Mouse (Mus musculus): ENCODE results near the gene Gm13285. TPM values are rescaled to one million over a fixed set of nuclear protein-coding genes. Genes with fewer than 3 reads are reported as not detected.
"Not testable (repeated sequence)": the region's sequence is repeated elsewhere in the genome, so short reads cannot be mapped to it uniquely, and the experiment has no call there.

Gm13285 gene
- polyA plus RNA-seq (2014; fragmentation: Nextera tagmentation; extraction: Ambion mirVana), result 1.3 TPM in 1 of 2 replicates, not detected in the other

DNA sequence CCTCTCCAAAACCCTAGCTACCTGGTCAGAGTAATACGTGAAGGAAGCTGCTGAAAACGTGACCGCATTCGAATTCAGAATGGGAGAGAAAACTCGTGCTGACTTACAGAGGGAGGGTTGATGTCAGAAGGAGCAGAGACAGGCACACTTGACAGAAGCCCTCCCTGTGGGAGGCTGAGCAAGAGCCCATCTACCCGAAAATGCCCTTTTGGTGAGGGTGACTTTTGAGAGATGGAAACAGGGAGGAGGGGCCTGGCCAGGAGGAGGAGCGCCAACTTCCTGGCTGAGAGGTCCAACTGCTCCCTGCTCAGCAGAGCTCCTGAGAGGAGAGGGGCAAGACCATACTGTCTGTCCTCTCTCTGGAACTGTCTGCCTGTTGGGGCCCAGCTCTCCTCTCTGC, at the start of gene Gm13285:
TSS of gene Gm13285 (plus strand) at position 301 of the 400 bp plus-strand sequence.
- H3K4me3 ChIP-seq (ENCODE audit: low read depth, low read length); H3K27me3 ChIP-seq (ENCODE audit: control insufficient read depth, insufficient read depth, low read length); ATAC-seq (replicated peaks; ENCODE audit: low FRiP score); H3K36me3 ChIP-seq (ENCODE audit: control insufficient read depth, insufficient read depth, low read length); H3K4me1 ChIP-seq (replicated peaks; ENCODE audit: control insufficient read depth, insufficient read depth, low read length); H3K9me3 ChIP-seq (ENCODE audit: control insufficient read depth, low read length); H3K9ac ChIP-seq (ENCODE audit: low read length); H3K27ac ChIP-seq (ENCODE audit: low read depth, low read length); DNase-seq (ENCODE audit: low spot score); H3K4me2 ChIP-seq (ENCODE audit: low read depth, low read length, severe bottlenecking): not testable (repeated sequence)
- WGBS, result 0% methylated on average over 3 of the region's 7 CpGs

- ATAC-seq (replicated peaks; ENCODE audit: low FRiP score), result no peak
Observed at GRCm38 (mm10) chr4:88749926-88750325, 49.5 kb upstream of the Gm13285 start.

DNA sequence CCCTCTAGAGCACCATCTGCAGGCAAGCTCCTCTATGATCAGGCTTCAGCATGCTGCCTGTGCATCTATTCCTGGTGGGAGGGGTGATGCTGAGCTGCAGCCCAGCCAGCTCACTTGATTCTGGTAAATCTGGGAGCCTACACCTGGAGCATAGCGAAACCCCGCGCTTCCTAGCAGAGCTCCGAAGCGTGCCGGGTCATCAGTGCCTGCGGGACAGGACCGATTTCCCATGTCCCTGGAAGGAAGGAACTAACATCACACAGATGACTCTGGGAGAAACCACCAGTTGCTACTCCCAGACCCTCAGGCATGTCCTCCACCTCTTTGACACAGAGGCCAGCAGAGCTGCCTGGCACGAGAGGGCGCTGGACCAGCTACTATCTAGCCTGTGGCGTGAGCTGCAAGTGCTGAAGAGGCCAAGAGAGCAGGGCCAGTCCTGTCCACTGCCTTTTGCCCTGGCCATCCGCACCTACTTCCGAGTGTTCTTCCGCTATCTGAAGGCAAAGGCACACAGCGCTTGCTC, 44.6 kb upstream of the Gm13285 start, which contains the start of gene Gm13271:
TSS of gene Gm13271 (plus strand) at position 51 of the 523 bp plus-strand sequence.
- not testable (repeated sequence) for H3K9me3 ChIP-seq (ENCODE audit: control insufficient read depth, low read length); H3K4me3 ChIP-seq (ENCODE audit: low read depth, low read length); ATAC-seq (replicated peaks; ENCODE audit: low FRiP score); H3K4me1 ChIP-seq (replicated peaks; ENCODE audit: control insufficient read depth, insufficient read depth, low read length); H3K4me2 ChIP-seq (ENCODE audit: low read depth, low read length, severe bottlenecking); H3K9ac ChIP-seq (ENCODE audit: low read length); DNase-seq (ENCODE audit: low spot score); H3K27me3 ChIP-seq (ENCODE audit: control insufficient read depth, insufficient read depth, low read length); H3K27ac ChIP-seq (ENCODE audit: low read depth, low read length); H3K36me3 ChIP-seq (ENCODE audit: control insufficient read depth, insufficient read depth, low read length)
- 70% methylated on average over 15 of the region's 15 CpGs for WGBS

More at GRCm38 (mm10) chr4:88749926-88750325, 49.5 kb upstream of the Gm13285 start:
- H3K4me3 ChIP-seq (ENCODE audit: low read depth, low read length), result no peak overlapping the region
- DNase-seq (ENCODE audit: low spot score), result no peak
- H3K9me3 ChIP-seq (ENCODE audit: control insufficient read depth, low read length), result no peaks in the 10 kb centered on the region
- H3K27me3 ChIP-seq (ENCODE audit: control insufficient read depth, insufficient read depth, low read length), result no peaks in the 10 kb centered on the region
- H3K4me1 ChIP-seq (replicated peaks; ENCODE audit: control insufficient read depth, insufficient read depth, low read length), result no peaks in the 10 kb centered on the region
- no peak overlapping the region for H3K9ac ChIP-seq (ENCODE audit: low read length)
- H3K27ac ChIP-seq (ENCODE audit: low read depth, low read length), result no peak overlapping the region
- no peaks in the 10 kb centered on the region for H3K36me3 ChIP-seq (ENCODE audit: control insufficient read depth, insufficient read depth, low read length)
- WGBS, result 70% methylated on average over 6 of the region's 6 CpGs
- H3K4me2 ChIP-seq (ENCODE audit: low read depth, low read length, severe bottlenecking), result no peak overlapping the region

GRCm38 (mm10) chr4:88756581-88757513, 42.6 kb upstream of the Gm13285 start:
- WGBS, result 12% methylated on average over 28 of the region's 31 CpGs
- Histone ChIP-seq H3K27ac (ENCODE audit: low read depth, low read length) (peak overlapping the region; percentile 41; the same call in 1 of the 2 replicates), H3K9ac (ENCODE audit: low read length) (peak overlapping the region; percentile 60), H3K4me2 (ENCODE audit: low read depth, low read length, severe bottlenecking) (peak overlapping the region; percentile 65), H3K4me3 (ENCODE audit: low read depth, low read length) (peak overlapping the region; percentile 35)
- H3K36me3 ChIP-seq (ENCODE audit: control insufficient read depth, insufficient read depth, low read length); H3K9me3 ChIP-seq (ENCODE audit: control insufficient read depth, low read length); H3K4me1 ChIP-seq (replicated peaks; ENCODE audit: control insufficient read depth, insufficient read depth, low read length); ATAC-seq (replicated peaks; ENCODE audit: low FRiP score); H3K27me3 ChIP-seq (ENCODE audit: control insufficient read depth, insufficient read depth, low read length): not testable (repeated sequence)
- DNase-seq (ENCODE audit: low spot score), result peak; percentile 56

GRCm38 (mm10) chr4:88757628-88758031, 41.8 kb upstream of the Gm13285 start:
- Histone ChIP-seq H3K4me3 (ENCODE audit: low read depth, low read length) (peak overlapping the region; percentile 35), H3K27ac (ENCODE audit: low read depth, low read length) (peak overlapping the region; percentile 41; the same call in 1 of the 2 replicates), H3K9ac (ENCODE audit: low read length) (peak overlapping the region; percentile 60), H3K4me2 (ENCODE audit: low read depth, low read length, severe bottlenecking) (peak overlapping the region; percentile 65)
- WGBS, result 0% methylated on average over 16 of the region's 21 CpGs
- not testable (repeated sequence) for H3K9me3 ChIP-seq (ENCODE audit: control insufficient read depth, low read length); H3K36me3 ChIP-seq (ENCODE audit: control insufficient read depth, insufficient read depth, low read length); H3K4me1 ChIP-seq (replicated peaks; ENCODE audit: control insufficient read depth, insufficient read depth, low read length); H3K27me3 ChIP-seq (ENCODE audit: control insufficient read depth, insufficient read depth, low read length)
- ATAC-seq (replicated peaks; ENCODE audit: low FRiP score) (peak; percentile 100), DNase-seq (ENCODE audit: low spot score) (peak; percentile 86)

DNA sequence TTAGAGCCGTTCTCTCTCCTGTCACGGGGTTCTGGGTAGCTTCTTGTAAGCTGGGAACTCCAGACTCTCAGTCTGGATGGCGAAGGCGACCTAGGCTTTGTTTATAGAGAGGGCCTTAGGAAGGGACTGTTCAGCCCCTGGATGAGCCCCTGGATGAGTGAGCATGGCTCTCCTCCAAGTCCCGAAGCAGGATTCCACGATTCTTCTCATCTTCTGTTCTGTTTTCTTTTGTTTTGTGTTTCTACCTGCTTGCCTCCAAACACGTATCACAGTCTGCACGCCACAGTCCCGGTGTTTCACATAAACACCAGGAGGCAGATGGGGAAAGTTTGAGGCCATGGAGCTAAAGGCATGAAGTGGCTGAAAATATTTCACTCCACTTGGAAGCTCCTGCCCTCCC, 40.7 kb upstream of the Gm13285 start:
- H3K9me3 ChIP-seq (ENCODE audit: control insufficient read depth, low read length); H3K36me3 ChIP-seq (ENCODE audit: control insufficient read depth, insufficient read depth, low read length); H3K4me3 ChIP-seq (ENCODE audit: low read depth, low read length); ATAC-seq (replicated peaks; ENCODE audit: low FRiP score); H3K4me1 ChIP-seq (replicated peaks; ENCODE audit: control insufficient read depth, insufficient read depth, low read length); H3K9ac ChIP-seq (ENCODE audit: low read length); H3K4me2 ChIP-seq (ENCODE audit: low read depth, low read length, severe bottlenecking); DNase-seq (ENCODE audit: low spot score); H3K27ac ChIP-seq (ENCODE audit: low read depth, low read length); H3K27me3 ChIP-seq (ENCODE audit: control insufficient read depth, insufficient read depth, low read length): not testable (repeated sequence)
- WGBS, result 85% methylated on average over 8 of the region's 9 CpGs

GRCm38 (mm10) chr4:88759610-88760268, 39.7 kb upstream of the Gm13285 start, which contains the start of gene Gm13283:
Gene Gm13283, plus strand, starts transcription at chr4:88760119.
- Histone ChIP-seq H3K4me3 (ENCODE audit: low read depth, low read length) (peak within 1 kb of the TSS; percentile 14; the same call in 1 of the 2 replicates), H3K4me2 (ENCODE audit: low read depth, low read length, severe bottlenecking) (peak within 1 kb of the TSS; percentile 46; the same call in 1 of the 2 replicates)
- H3K4me1 ChIP-seq (replicated peaks; ENCODE audit: control insufficient read depth, insufficient read depth, low read length); DNase-seq (ENCODE audit: low spot score); H3K9me3 ChIP-seq (ENCODE audit: control insufficient read depth, low read length); H3K9ac ChIP-seq (ENCODE audit: low read length); H3K27ac ChIP-seq (ENCODE audit: low read depth, low read length); H3K27me3 ChIP-seq (ENCODE audit: control insufficient read depth, insufficient read depth, low read length); H3K36me3 ChIP-seq (ENCODE audit: control insufficient read depth, insufficient read depth, low read length); ATAC-seq (replicated peaks; ENCODE audit: low FRiP score): not testable (repeated sequence)
- 24% methylated on average over 6 of the region's 14 CpGs for WGBS

GRCm38 (mm10) chr4:88760431-88760830, 39.0 kb upstream of the Gm13285 start:
- not testable (repeated sequence) for H3K9ac ChIP-seq (ENCODE audit: low read length); H3K27ac ChIP-seq (ENCODE audit: low read depth, low read length); H3K36me3 ChIP-seq (ENCODE audit: control insufficient read depth, insufficient read depth, low read length); ATAC-seq (replicated peaks; ENCODE audit: low FRiP score); H3K27me3 ChIP-seq (ENCODE audit: control insufficient read depth, insufficient read depth, low read length); H3K4me1 ChIP-seq (replicated peaks; ENCODE audit: control insufficient read depth, insufficient read depth, low read length); H3K9me3 ChIP-seq (ENCODE audit: control insufficient read depth, low read length)
- Histone ChIP-seq H3K4me3 (ENCODE audit: low read depth, low read length) (peak overlapping the region; percentile 14; the same call in 1 of the 2 replicates), H3K4me2 (ENCODE audit: low read depth, low read length, severe bottlenecking) (peak overlapping the region; percentile 46; the same call in 1 of the 2 replicates)
- peak; percentile 81 for DNase-seq (ENCODE audit: low spot score)
- WGBS, result 2% methylated on average over 17 of the region's 28 CpGs
